Mouse (Mus musculus): ENCODE results near the gene Gm8113.
"Not testable (repeated sequence)": the region's sequence is repeated elsewhere in the genome, so short reads cannot be mapped to it uniquely, and the experiment has no call there.

Gene Gm8113

DNA sequence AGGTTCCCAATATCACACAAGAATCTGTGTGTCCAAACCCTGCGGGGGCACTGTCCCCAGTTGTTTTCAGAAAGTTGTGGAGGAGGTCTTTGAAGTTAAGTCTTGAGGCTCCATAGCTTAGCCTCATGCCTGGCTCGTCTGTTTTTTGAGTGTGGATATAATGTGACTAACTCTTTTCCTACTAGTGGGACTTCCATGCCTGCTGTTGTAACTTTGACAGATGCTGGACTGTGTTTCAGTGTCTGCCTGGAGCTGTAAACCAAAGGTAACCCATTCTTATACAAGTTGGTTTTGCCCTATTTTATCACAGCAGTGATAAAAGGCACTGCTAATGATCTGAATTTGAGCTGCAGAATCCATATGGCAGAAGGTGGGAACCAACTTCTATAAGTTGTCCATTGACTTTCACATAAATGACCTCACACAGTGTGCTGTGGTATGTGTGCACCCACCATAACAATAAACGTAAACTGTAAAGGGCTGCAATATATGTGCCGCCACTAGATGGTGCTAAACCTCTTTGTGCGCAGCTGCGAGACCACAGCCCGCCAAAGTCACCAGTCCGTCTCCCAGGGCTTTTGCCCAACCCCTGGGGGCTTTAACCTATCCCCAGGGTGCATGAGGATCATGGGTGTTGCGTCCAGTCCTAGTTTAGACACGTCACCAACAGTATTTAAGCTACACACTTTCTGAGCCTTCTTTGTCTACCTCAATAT is at the start of gene Gm8113:
Gene Gm8113 (plus strand): TSS at position 703 of the 716 bp plus-strand sequence.
- peak; percentile 50 to 65 for DNase-seq (ENCODE audit: low spot score in 2 of 2)

DNA sequence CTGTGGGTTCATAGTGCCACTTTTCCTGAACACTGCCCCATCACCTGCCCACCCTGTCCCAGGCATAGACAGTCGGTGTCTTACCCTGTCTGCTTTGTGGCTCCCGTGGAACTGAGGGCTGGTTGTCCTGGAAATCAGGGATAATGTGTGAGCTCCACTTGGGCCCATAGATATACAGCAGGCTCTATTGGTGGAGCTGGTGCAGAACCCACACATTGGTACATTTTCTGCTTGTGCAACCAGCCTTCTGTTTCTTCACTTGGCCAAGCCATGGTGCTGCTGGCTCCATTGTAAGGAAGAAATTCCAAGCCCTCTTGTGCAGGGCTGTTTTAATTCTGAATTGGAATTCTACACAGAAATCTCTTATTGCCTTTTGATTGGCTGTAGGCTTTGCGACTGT is 49.8 kb upstream of the Gm8113 start, which contains the start of gene Ear1:
Gene Ear1 (minus strand): TSS at position 101 of the 400 bp plus-strand sequence.
- not testable (repeated sequence) for DNase-seq (ENCODE audit: low spot score in 2 of 2)

DNA sequence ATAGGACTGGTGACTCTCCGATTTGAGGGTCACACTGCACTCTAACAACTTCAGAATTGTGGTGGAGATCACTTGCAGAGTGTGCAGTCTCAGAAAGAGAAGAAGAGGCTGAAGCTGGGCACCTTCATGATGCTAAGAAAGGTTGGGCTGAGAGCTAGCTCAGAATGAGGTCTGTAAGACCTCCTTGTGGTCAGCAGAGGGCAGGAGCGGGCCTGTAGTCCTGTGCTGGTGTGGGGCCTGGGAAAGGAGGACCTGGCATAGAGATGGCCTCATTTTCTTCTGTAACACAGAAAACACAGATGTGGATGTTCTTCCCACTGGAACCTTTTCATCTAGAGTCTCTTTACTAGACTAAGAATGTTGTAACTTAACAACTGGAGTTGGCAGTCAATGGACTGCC is 47.4 kb upstream of the Gm8113 start:
- DNase-seq (ENCODE audit: low spot score in 2 of 2): not testable (repeated sequence)

DNA sequence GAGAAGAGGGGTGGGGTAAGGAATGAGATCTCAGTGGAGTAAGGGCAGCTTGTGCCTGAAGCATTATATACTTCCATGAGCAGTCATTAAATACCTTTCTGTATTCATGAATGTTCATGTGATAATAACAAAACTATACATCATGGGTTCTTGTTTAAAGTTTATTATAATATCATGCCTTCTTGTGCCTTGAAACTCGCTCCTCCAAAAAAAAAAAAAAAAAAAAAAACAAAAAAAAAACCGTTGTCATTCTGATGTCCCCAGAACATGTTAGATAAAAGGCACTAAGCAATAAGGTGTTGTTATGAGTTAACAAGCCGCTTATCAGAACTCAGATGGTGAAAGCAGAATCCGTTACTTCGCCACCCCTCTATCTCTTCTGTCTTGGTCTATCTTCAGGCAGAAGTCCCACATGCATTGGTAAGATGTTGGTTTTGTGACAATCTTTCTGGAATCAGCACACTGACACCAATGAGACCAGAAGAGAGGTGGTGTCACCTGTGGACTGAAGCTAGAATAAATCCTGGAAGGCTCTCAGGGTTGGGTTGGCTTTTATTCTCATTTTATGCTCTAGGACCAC is 45.1 kb upstream of the Gm8113 start:
- DNase-seq (ENCODE audit: low spot score in 2 of 2): not testable (repeated sequence)

DNA sequence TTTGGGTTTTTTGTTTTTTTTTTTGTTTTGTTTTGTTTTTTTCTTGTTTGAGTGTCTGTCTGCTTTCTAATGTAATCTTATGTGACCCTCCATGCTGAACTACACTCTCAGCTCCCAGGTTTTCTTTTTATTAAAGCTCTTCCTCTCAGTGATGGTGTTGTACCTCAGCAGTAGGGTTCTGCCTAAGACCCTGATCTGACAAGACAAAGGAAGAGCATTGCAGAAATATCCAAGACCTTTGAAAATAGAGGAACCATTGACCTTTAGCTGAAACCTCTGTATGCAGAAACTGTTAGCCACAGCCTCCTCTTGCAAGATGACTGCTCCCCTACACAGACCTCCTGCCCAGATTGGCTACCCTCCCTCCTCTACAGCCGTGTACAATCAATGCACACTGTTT is 39.0 kb upstream of the Gm8113 start:
- DNase-seq (ENCODE audit: low spot score in 2 of 2): not testable (repeated sequence)

DNA sequence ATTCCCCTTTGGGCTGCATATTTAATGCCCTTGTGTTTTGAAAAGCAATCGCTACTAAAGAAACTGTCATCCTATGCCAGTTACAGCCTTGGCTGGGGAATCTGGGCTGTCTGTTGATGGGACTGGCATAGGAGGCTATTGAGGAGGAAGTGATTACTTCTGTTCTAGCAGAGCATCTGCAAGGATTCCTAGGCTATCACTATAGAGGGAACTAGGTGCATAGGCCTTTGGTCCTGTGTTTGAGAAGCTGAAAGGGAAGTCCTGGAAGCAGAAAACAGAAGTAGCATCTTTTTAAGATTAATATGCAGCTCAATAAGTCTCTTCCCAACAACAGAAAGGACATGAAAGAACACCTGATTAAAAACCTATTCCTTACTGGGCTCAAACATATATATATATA is 33.9 kb upstream of the Gm8113 start:
- not testable (repeated sequence) for DNase-seq (ENCODE audit: low spot score in 2 of 2)

DNA sequence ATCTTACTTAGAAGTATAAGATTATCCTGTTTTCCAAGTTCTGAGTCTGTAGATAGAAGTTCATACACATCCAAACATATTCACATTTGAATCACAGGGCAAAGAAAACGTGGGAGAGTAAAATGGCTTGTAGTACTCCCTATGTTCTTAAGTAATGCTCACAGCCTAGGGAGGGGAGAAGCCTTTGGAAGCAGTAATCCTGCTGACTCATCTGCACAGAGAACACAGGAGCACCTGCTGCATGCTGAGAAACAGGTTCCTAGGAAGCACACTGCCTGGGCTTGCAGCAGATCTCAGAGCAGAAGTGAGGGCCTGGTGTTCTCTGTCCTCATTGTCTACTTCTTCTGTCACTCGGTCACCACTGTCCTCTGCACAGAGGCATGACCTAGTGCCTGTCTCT is 29.8 kb upstream of the Gm8113 start:
- DNase-seq (ENCODE audit: low spot score in 2 of 2): not testable (repeated sequence)

DNA sequence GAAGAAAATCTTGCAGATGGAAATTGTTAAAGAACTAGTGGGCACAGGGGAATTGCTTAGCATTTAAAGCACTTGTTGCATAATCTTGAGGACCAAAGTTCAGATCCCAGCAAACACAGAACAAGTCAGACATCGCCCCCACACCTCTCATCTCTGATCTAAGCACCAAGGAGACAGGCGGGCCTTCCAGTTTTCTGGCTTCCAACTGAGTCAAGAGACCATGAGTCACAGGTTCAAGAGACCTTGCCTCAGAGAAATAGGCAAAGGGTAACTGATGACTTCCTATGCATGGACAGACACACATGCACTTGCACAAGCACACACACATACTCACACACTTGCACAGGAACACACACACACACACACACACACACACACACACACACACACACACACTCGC is 26.6 kb upstream of the Gm8113 start:
- not testable (repeated sequence) for DNase-seq (ENCODE audit: low spot score in 2 of 2)

DNA sequence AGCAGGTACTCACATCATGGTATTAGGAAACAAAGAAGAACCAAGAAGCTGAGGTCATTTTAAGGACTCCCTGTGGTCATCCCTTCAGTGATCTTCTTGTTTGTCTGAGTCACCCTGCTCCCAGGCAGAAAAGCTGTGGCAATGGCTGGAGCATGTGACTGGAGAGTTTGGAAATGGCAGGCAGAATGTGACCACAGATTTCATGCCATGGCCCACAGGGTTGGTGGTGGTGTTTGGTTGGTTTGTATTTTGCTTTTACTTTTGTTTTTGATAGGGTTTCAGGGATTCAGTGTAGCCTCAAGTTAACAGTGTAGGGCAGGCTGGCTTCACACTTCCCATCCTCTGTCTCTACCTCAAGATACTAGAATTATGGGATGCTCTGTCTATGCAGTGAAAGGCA is 7.0 kb upstream of the Gm8113 start:
- not testable (repeated sequence) for DNase-seq (ENCODE audit: low spot score in 2 of 2)

DNA sequence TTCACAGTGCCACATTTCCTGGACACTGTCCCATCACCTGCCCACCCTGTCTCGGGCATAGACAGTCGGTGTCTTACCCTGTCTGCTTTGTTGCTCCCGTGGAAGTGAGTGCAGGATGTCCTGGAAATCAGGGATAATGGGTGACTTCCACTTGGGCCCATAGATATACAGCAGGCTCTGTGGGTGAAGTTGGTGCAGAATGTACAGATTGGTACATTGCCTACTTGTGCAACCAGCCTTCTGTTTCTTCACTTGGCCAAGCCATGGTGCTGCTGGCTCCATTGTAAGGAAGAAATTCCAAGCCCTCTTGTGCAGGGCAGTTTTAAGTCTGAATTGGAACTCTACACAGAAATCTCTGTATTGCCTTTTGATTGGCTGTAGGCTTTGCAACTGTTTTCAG is 1.7 kb upstream of the Gm8113 start, which contains the start of gene Ear10:
Gene Ear10 (minus strand): TSS at position 101 of the 400 bp plus-strand sequence.
- not testable (repeated sequence) for DNase-seq (ENCODE audit: low spot score in 2 of 2)

DNA sequence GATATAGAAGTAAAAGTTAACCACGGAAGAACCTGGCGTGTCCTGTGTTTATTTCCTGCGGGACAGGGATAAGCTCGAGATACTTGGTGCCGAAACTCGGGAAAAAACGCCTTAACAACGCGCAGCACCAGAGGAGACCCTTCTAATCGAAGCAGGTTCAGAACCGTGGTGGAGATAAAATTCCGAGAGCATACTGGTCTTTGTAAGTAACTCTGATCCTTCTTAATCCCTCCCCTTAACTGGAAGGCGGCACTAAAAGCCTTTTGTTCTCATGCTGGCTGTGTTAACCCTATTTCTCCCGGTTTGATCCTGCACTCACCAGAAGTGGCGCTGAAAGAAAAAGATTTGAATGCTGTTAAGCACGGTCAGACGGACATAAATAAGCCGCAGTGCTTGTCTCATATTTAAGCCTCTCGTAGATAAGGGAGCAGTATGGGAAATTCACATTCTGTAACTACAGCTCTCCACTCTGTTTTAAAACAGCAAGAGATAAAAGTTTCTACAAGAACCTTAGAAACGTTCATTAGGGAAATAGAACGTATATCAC is 287 bp downstream of the Gm8113 start:
- DNase-seq (ENCODE audit: low spot score in 2 of 2): not testable (repeated sequence)

DNA sequence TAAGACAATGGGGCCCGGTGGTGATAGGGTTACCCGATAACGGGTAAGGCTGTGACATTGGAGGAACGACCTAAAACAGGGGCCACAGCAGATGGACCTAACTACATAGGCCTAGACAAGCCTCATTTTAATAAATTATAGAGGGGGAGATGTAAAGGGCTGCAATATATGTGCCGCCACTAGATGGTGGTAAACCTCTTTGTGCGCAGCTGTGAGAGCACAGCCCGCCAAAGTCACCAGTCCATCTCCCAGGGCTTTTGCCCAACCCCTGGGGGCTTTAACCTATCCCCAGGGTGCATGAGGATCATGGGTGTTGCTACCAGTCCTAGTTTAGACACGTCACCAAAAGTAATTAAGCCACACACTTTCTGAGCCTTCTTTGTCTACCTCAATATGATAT is 7.8 kb downstream of the Gm8113 start:
- peak; percentile 17 to 28 for DNase-seq (ENCODE audit: low spot score in 2 of 2)

DNA sequence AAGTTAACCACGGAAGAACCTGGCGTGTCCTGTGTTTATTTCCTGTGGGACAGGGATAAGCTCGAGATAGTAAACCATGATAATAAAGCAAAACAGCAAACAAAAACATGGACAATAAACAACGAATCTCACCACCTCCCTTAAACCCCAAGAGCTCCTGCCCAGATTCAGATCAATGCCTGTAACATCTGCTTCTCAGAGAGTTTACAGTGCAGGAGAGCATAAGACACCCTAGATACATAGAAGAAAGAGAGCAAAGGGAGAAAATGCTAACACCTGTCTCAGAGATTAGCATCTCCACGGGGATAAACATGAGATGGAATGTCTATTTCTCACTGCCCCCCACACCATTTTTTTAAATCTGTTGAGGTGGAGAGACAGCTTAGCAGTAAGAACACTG is 8.2 kb downstream of the Gm8113 start:
- DNase-seq (ENCODE audit: low spot score in 2 of 2): not testable (repeated sequence)

DNA sequence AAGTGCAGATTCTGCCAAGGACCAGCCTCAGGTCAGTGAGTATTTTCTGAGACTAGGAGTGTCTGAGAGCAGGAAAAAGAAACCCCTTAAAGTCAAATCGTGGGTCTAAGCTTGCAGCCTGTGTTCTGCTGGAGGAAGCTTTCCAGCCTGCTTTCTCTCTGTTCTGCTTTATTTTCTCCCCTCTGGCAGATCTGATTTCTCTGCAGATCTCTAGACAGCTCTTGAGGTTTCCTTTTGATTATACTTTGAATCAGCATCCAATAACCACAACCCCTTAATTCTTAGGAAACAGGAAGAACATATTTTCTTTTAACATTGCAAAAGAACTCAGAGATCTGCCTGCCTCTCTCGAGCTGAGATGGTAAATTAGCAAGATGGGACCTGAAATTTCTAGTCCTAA is 28.2 kb downstream of the Gm8113 start:
- DNase-seq (ENCODE audit: low spot score in 2 of 2): not testable (repeated sequence)

DNA sequence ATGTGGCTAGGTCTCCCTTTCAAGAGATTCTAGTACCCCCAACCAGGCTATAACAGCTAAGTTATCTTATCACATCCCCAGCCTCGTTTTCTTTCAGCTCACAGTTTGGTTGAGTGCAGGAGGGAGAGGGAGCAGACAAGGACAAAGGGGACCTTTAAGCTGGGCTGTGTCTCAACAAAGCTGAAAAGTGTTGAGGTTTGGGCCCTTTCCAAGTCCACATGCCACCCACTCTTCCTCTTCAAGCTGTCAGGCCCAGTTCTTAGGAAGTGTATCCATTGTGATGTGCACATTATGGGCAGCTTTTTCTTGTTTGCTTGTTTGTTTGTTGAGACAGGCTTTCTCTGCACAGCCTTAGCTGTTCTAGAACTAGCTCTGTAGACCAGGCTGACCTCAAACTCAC is 29.9 kb downstream of the Gm8113 start:
- DNase-seq (ENCODE audit: low spot score in 2 of 2): not testable (repeated sequence)

DNA sequence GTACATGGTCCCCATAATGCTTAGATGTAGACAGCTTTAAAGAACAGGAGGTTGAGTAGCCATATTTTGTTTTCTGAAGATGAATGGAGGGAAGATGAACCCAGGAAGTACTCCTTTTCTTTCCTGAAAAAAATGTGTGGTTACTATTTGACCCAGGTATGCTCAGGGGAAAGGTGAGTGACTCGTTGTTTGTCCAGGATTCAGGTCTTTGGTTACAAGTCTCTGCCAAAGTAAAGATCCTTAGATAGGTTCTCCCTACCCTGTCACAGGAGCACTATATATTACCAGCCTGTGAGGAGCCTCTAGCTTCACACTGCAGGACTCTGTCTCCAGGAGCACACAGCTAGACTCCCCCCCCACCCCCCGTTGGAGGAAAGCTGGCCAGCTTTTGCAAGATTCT is 31.6 kb downstream of the Gm8113 start, which contains the start of gene Ang5:
Gene Ang5 (plus strand): TSS at position 301 of the 400 bp plus-strand sequence.
- not testable (repeated sequence) for DNase-seq (ENCODE audit: low spot score in 2 of 2)

All from frontal cortex, postnatal 36 days (tissue).